Mouse (Mus musculus): ENCODE measurements around the gene Slc22a8.
A peak's percentile ranks its signal among the peaks of the same experiment; 100 is the strongest.

Slc22a8 gene

GRCm38 (mm10) chr19:8601922-8602321 is 10.9 kb downstream of the Slc22a8 start:
- DNase-seq: no peak

GRCm38 (mm10) chr19:8602914-8603313 is 11.9 kb downstream of the Slc22a8 start:
- DNase-seq: no peak

- no peak for DNase-seq
Measured at GRCm38 (mm10) chr19:8604536-8605240, 13.6 kb downstream of the Slc22a8 start.

- DNase-seq: peak; percentile 72
Measured at GRCm38 (mm10) chr19:8605241-8605558, 14.1 kb downstream of the Slc22a8 start.

- no peak for DNase-seq
Measured at GRCm38 (mm10) chr19:8611358-8612123, 20.5 kb downstream of the Slc22a8 start.

GRCm38 (mm10) chr19:8613111-8613510 is 22.1 kb downstream of the Slc22a8 start:
- no peak for DNase-seq

GRCm38 (mm10) chr19:8614343-8614742 is 23.3 kb downstream of the Slc22a8 start:
- DNase-seq: no peak

GRCm38 (mm10) chr19:8616314-8616713 is 25.3 kb downstream of the Slc22a8 start:
- DNase-seq: no peak

- peak; percentile 49 for DNase-seq
Measured at GRCm38 (mm10) chr19:8617904-8618303, 26.9 kb downstream of the Slc22a8 start, which contains the start of gene Slc22a6. Gene Slc22a6, plus strand, starts transcription at chr19:8618039.

- DNase-seq: no peak
Measured at GRCm38 (mm10) chr19:8621098-8621497, 30.0 kb downstream of the Slc22a8 start.

GRCm38 (mm10) chr19:8630249-8630648 is 39.2 kb downstream of the Slc22a8 start:
- DNase-seq: peak; percentile 49

- DNase-seq: no peak
Measured at GRCm38 (mm10) chr19:8630826-8631225, 39.8 kb downstream of the Slc22a8 start.

- DNase-seq: no peak
Measured at GRCm38 (mm10) chr19:8632029-8632428, 41.0 kb downstream of the Slc22a8 start.

GRCm38 (mm10) chr19:8642086-8642485 is 51.0 kb downstream of the Slc22a8 start:
- DNase-seq: no peak

GRCm38 (mm10) chr19:8646393-8646792 is 55.3 kb downstream of the Slc22a8 start:
- no peak for DNase-seq

- DNase-seq: no peak
Measured at GRCm38 (mm10) chr19:8655833-8656232, 64.8 kb downstream of the Slc22a8 start.

- DNase-seq: no peak
Measured at GRCm38 (mm10) chr19:8656341-8656740, 65.3 kb downstream of the Slc22a8 start.
